Mouse (Mus musculus) megakaryocyte, embryonic 14.5 days (primary cell): ENCODE results near the gene Kcnk4. TPM values are rescaled to one million over a fixed set of nuclear protein-coding genes. Genes with fewer than 3 reads are reported as not detected.

Source experiments
- H3K27me3 ChIP-seq: replicated peaks from 2 replicates; pipeline ENCODE3; 2012; ENCODE audit warnings: inconsistent platforms
- H3K36me3 ChIP-seq: replicated peaks from 2 replicates; pipeline ENCODE3; 2012; ENCODE audit warnings: low read length, inconsistent platforms, mixed read lengths
- H3K4me1 ChIP-seq: 2 replicates; pipeline ENCODE4 v1.6.1; 2012; ENCODE audit warnings: inconsistent platforms
- H3K4me3 ChIP-seq: replicated peaks from 2 replicates; pipeline ENCODE3; 2012; ENCODE audit warnings: moderate library complexity, mild to moderate bottlenecking, inconsistent platforms
- H3K9me3 ChIP-seq: 2 replicates; pipeline ENCODE4 v1.6.1; 2012; ENCODE audit warnings: inconsistent platforms
- FLI1 ChIP-seq: IDR thresholded peaks from 2 replicates; pipeline ENCODE4 v1.6.1; 2012; ENCODE audit warnings: low read length, inconsistent platforms, mixed read lengths
- GATA1 ChIP-seq: IDR thresholded peaks from 3 replicates; pipeline ENCODE4 v1.6.1; 2012; ENCODE audit warnings: mixed read lengths, low read length, inconsistent platforms, borderline replicate concordance
- polyA plus RNA-seq: library from polyadenylated mRNA; stranded (reverse); fragments of >175 nt; gene quantifications from 2 replicates; pipeline ENCODE4 v1.2.3, GENCODE M21; 2012; ENCODE audit warnings: low replicate concordance; ENCODE audit not compliant: insufficient read depth

Kcnk4 gene
- polyA plus RNA-seq, 1 experiment: 0.08 TPM

DNA sequence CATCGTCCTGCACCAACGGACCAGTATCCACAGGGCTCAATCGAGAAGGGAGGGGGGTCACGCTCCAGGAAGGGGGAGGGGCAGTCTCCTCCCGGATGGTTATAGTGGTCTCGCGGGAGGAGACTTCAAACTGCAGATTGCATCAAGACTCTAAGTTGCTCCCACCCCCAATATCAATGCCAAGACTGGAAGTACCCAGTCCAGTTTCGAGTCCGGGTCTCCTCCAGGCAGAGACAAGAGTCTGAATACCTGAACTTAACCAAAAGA, 9.1 kb downstream of the Kcnk4 start, which contains the start of gene Catsperz:
TSS of gene Catsperz (minus strand) at position 74 of the 267 bp plus-strand sequence.
- Histone ChIP-seq H3K4me3 (peak within 1 kb of the TSS; percentile 90), H3K9me3 (peaks cover 7% of the 10 kb centered on the region), H3K4me1 (peaks cover 72% of the 10 kb centered on the region), H3K36me3 (peaks cover 2% of the 10 kb centered on the region), H3K27me3 (peaks cover 48% of the 10 kb centered on the region)
- no peak for TF ChIP-seq GATA1
- TF ChIP-seq FLI1: no peak

DNA sequence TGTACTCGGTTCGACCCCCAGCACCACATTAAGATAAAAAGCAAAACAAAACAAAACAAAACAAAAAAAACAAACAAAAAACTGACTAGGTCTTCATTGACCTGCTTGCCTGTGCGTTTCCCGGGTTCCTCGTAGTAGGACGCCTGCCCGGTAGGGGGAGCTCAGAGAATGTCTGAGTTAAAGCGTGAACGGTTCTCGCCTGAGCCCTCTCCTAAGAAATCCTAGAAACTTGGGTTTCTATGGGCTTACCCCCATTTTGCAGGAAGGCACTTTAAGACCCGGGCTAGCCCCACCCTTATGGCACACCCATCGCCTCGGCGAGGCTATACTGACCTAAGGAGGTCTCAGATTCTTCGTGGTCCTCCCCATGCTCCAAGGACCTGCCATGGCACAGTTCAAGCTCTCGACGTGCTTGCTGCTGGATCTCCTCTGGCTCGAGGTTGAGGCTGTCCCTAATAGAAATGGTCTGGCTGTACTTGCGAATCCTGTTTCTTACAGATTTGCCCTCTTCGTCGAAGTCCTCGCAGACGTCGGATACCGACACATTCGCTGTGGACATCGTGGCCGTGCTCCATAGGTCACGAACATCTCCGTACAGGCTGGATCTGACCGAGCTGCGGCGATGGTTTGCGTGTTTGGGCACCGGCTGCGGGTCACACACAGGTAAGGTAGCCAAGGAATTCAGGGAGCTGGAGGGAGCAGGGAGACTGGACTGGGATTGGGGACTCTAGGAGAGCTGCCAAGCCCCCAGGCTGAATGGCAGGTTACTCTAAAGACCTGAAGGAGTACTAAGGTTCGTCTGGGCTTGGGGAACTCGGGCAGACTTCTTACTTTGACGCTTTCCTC, 9.6 kb downstream of the Kcnk4 start:
- Histone ChIP-seq H3K27me3 (peaks cover 44% of the 10 kb centered on the region), H3K9me3 (peaks cover 7% of the 10 kb centered on the region), H3K4me1 (peaks cover 78% of the 10 kb centered on the region), H3K4me3 (peak overlapping the region; percentile 90), H3K36me3 (peaks cover 8% of the 10 kb centered on the region)
- TF ChIP-seq FLI1 (no peak), GATA1 (no peak)

DNA sequence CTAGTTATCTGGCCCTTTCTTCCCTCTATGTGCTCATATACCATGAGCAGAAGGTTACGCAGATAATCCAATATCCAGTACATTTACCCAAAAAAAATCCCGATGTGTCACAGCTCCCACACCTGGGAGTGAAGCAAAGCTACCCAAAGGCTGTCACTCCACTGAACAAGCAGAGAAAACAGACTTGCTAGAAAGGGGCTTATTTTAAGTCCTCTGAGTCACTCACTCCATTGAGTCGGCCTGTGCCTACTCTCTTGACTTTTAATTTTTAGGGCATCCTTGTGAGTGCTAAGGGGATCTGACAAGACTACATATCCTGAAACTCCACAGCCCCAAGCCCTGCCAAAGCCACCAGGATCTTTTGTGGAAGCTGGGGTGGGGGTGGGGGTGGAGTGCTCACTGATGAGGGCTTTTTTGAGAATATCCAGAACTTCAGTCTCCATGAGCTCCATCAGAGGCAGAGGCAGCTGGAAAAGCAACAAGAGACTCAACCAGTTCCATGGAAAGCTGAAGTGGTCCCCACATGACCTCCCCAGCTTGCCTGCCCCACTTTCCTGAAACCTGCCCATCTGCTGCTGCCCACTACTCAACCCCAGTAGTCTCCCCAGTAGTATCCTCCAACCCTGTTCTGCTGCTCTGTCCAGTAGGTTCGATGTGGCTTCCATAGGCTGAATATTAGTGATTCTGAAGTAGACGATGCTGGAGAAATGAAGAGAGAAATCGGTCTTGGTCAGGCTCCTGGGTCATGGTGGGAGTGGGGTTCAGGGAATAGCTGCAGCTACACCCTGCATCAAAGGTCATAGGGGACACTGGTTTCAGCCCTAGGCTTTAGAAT, 11.2 kb downstream of the Kcnk4 start:
- H3K27me3 ChIP-seq: peaks cover 36% of the 10 kb centered on the region
- H3K36me3 ChIP-seq: peaks cover 23% of the 10 kb centered on the region
- H3K4me3 ChIP-seq: peak overlapping the region; percentile 96
- H3K9me3 ChIP-seq: peaks cover 7% of the 10 kb centered on the region
- peaks cover 92% of the 10 kb centered on the region for H3K4me1 ChIP-seq
- TF ChIP-seq FLI1: no peak
- TF ChIP-seq GATA1: no peak

DNA sequence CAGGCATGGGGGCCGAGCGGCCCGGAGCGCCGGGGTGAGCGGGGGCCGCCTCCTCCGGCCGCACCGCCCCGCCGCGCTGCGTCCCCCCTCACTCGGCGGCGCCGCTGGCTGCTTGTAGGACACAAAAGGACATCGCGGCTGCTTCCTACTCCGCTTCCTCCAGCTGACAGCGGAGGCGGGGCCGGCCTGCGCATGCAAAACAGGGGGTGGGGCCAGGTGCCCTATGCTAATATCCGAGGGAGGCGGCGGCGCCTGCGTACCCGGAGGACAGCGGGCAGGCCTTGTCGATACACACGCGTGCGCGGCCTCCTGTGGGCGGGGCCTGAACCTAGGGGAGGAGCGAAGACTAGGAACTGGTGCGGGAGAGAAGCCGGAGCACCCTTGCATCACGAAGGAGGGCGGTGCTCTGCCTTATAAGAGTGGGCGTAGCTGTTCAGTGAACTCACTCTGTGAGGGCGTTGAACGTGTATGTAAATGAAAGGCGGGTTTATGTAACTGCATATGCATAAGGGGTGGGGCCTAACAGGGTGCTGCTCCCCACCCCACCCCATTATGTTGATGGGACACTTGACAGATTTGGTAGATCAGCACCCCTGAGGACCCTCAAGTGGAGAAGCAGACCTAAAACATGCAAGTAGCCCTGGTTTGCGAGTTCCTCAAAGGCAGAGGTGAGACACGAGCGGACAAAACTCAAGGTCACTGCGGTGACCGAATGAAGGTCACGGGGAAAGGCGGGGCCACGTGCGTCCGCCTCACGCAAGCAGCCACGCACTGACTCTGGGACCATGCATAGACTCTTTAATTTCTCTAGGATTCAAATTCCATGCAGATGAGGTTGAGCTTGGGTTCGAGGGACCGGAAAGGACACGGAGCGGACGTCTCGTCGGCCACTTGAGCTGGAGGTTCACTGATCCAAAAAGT, 12.4 kb downstream of the Kcnk4 start, which contains the start of gene Esrra:
TSS of gene Esrra (minus strand) at position 167 of the 921 bp plus-strand sequence.
- Histone ChIP-seq H3K27me3 (peaks cover 24% of the 10 kb centered on the region), H3K4me3 (peak within 1 kb of the TSS; percentile 96), H3K36me3 (peaks cover 31% of the 10 kb centered on the region), H3K9me3 (peaks cover 7% of the 10 kb centered on the region), H3K4me1 (peaks cover 85% of the 10 kb centered on the region)
- TF ChIP-seq GATA1 (no peak), FLI1 (no peak)

DNA sequence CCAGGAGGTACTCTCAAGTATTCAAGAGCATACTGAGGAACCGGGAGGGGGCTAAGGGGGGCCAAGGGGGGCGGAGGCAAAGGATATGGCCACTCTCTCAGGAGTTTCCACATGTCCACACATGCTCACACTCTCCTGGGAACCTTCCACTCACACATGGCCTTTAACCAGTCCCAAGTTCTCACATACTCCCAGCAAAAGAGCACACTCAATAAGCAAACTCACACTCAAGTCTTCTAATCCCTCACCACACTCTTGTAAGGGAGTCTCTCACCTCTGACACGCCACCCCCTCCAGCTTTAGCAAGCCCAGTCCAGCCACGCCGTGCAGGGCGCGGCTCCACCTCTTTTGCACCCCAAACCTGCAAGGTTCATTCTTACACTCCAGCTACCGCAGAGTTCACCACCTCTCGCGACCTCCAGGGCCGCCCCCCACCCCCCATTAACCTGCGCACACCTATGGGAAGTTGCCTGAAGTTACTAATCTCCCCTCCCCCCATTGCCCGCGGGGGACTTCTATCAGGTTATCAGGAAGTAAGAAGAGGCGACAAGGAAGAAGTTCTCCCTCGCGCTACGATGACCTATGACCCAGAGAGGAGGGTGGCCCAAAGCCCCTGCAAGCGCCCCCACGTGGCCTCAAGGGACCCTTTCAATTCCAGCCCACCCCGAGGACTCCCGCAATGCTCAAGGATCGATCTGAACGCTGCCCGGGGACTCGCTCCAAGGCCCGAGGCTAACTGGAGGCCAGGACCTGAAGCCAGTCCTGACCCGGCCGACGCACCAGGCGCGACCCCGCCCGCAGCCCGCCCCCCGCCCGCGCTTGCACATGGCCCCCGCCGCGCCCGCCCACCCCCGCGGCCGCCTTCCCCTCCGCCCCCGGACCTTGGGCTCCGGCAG, 13.3 kb downstream of the Kcnk4 start:
- Histone ChIP-seq H3K36me3 (peaks cover 40% of the 10 kb centered on the region), H3K4me1 (peaks cover 85% of the 10 kb centered on the region), H3K27me3 (peaks cover 15% of the 10 kb centered on the region), H3K4me3 (peak overlapping the region; percentile 96), H3K9me3 (peaks cover 3% of the 10 kb centered on the region)
- TF ChIP-seq FLI1: no peak
- TF ChIP-seq GATA1: no peak

DNA sequence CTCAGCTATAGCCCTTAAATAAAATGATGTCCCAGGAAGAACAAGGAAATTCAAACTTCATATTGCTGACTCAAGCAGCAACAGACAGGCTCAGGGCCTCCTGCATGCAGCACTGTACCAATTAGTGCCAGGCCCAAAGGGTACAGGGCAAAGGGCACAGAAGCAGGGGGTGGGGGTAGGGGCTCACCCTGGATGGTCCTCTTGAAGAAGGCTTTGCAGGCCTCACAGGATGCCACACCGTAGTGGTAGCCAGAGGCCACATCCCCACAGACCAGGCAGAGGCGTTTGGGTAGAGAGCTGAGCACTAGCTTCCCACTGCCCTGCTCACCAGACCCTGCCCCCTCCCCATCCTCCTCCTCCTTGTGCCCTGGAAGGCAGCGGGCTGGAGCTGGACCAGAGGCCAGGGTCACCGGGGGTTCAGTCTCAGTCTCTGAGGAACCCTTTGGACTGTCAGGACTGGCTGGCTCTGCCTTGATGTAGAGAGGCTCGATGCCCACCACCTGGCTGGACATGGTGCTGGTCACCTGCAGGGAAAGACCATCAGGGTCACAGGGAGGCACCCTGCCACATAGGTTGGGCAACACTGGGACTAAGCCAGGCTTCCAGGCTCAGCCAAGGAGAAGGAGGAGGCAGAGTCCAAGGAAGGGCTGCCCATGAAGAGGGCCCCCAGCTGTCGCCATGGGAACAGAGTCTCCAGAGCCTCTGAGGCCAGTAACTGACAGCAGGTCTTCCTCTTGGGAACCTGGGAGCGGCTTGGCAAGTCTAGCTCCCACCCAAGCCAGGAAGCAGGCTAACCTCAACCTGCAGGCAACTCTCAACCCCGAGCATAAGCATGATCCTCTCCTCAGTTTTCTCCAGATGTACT, 14.2 kb downstream of the Kcnk4 start:
- Histone ChIP-seq H3K4me1 (peaks cover 85% of the 10 kb centered on the region), H3K9me3 (no peaks in the 10 kb centered on the region), H3K36me3 (peaks cover 49% of the 10 kb centered on the region), H3K27me3 (peaks cover 6% of the 10 kb centered on the region), H3K4me3 (peak overlapping the region; percentile 96)
- no peak for TF ChIP-seq GATA1
- TF ChIP-seq FLI1: no peak

DNA sequence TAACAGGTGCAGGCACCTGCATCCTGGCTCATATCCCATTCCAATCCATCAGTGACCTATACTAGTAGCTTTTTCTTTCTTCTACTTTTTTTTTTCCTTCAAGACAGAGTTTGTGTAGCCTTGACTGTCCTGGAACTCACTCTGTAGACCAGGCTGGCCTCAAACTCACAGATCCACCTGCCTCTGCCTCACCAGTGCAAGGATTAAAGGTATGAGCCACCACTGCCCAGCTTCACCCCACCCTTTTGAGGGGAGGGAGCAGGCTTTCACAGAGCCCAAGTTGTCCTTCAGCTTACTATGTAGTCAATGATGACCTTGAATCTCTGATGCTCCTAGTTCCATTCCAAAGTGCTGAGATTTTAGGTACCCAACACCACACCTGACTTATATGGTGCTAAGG, 14.9 kb downstream of the Kcnk4 start:
- peaks cover 84% of the 10 kb centered on the region for H3K4me1 ChIP-seq
- H3K36me3 ChIP-seq: peaks cover 52% of the 10 kb centered on the region
- TF ChIP-seq GATA1: no peak
- no peak for TF ChIP-seq FLI1
- H3K4me3 ChIP-seq: peak overlapping the region; percentile 64
- H3K27me3 ChIP-seq: no peaks in the 10 kb centered on the region
- no peaks in the 10 kb centered on the region for H3K9me3 ChIP-seq

DNA sequence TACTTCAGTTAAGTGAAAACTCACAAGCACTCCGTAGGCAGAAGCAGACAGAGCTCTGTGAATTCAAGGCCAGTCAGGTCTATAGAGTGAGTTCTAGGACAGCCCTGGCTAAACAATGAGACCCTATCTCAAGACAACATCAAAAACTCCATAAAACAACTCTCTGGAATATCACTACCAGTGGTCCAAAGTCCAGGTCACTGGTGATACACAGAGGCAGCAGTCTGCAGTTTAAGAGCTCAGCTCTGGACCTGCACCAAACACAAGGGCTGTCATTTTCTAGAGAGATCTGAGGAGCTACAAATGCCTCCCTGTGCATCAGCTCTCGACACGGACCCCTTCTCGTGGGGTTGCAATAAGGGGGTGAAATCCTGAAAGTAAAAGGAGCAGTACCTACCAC, 16.0 kb downstream of the Kcnk4 start:
- Histone ChIP-seq H3K4me3 (no peak overlapping the region), H3K9me3 (no peaks in the 10 kb centered on the region), H3K36me3 (peaks cover 63% of the 10 kb centered on the region), H3K27me3 (no peaks in the 10 kb centered on the region), H3K4me1 (peaks cover 84% of the 10 kb centered on the region)
- no peak for TF ChIP-seq GATA1
